Mouse (Mus musculus): Measurements from ENCODE around the gene Zeb2. TPM values are rescaled to one million over a fixed set of nuclear protein-coding genes. Genes with fewer than 3 reads are reported as not detected.
A peak's percentile ranks its signal among the peaks of the same experiment; 100 is the strongest.
"Not testable (repeated sequence)": the region's sequence is repeated elsewhere in the genome, so short reads cannot be mapped to it uniquely, and the experiment has no call there.

Zeb2 gene
- total RNA-seq, 2 experiments from 2014 or later: 451 to 546 TPM

DNA sequence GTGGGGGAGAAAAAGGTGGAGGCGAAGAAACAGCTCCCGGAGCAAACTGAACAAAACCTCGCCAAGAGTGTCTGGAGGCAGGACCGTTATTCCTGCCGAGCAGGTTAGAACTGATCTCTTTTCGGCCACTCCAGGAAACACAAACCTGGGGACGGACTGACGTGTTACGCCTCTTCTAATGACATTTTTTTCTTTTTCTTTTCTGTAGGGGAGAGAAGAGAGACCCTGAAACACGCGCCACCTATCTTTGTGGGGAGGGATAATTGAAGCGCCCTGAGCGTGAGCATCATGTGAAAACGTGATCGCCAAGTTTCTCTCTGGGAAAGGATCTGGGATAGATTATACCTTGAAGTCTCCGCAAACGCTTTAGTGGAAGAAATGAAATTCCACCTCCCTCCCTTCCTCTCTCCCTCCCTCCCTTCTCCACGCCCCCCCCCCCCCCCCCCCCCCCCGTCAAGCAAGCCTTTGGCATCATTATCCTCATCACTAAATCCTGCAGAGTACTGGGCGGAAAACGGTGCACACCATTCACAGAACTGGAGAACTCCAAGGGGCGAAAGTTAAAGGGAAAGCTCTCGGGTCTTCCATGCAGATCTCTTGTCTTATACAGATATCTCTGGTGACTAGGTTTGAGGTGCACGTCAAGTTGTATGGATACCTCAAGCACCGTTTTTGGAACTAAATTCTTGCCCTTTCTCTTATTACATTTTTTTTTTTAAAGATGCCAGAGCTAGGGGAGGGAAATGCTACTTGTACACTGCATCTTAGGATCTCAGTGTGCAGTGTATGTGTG lies 4.1 kb downstream of the Zeb2 start:
- intact Hi-C loops (cut with DNase I): loop anchor here (10.0 kb wide), 1 partner anchor 292 kb away; no protein-coding TSS in a partner anchor
- peak; percentile 58 for DNase-seq

DNA sequence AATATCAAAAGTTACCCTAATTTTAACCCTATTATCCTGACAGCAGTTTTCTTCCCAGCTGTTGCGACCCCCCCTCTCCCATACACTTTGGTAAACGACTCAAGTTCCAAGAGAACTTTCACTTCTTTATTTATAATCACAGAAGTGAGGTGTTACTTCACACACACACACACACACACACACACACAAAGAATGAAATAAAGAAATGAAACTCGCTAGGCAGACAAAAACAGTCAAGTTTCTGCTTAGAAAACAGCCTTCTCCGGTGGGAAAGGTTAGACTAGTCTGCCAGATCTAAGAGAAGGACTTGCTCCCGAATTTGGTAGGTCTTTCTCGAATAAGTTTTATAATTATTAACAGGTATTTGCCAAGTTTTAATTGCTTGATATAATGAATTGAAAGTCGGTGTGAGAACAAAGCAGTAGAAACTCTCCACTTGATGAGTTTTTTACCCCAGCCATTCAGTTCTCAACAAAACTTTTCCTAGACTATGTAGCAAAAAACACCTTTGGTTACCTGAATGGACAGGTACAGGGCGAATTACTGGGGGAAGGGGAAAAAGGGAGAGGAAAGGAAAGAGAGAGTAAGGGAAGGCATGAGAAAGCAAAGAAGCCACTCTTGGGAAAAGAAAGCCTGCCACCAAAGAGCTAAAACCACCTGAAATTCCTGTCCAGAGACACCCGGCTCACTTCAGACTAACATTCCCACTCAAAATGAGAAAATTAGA lies 5.0 kb downstream of the Zeb2 start:
- intact Hi-C loops (cut with DNase I): loop anchor here (10.0 kb wide), 1 partner anchor 293 kb away; no protein-coding TSS in a partner anchor
- no peak for DNase-seq

DNA sequence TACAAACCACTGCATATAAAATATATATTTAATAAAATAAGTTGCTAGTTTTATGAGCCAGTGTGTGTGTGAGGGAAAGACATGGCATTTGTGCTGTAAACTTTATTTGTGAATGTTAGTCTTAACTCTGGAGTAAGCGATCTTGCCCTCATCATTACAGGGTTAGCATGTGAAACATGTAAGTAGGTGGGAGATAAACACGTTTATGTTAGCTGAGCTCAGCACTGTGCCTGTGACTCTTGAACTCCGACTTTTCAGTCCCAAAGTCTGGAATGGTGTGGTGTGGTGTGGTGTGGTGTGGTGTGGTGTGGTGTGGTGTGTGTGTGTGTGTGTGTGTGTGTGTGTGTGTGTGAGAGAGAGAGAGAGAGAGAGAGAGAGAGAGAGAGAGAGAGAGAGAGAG lies 5.6 kb downstream of the Zeb2 start:
- intact Hi-C loops (cut with DNase I): loop anchor here (10.0 kb wide), 1 partner anchor 293 kb away; no protein-coding TSS in a partner anchor
- DNase-seq: not testable (repeated sequence)

DNA sequence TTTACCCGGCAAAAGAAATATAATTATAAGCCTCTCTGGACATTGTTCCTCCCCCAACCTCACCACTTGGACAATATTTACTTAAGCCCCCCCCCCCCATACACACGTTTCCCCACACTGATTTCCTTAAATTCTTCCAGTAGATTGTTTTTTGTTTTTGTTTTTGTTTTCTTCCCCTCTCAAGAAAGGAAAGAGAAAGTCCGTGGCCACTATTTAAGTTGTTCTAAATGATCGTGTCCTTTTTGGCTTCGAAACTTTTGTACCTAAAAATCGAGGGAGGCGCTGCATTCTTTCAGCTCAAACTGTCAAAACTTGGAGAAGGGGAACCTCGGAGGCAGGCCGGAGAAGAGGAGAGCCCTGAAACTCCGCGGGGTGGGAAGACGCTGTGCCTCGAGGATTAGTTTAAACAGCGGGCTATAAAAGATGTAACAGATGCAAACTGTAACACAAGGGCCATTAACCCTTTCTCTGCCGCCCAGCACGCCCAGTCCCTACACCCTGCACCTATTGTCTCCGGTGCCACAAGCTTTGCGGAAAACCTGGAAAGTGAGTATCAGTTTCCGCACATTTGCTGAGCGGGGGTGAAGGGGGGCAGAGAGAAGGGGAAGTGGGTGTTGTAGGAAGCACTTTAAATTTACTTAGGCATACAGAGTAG lies 6.3 kb downstream of the Zeb2 start:
- intact Hi-C loops (cut with DNase I): loop anchor here (10.0 kb wide), 1 partner anchor 294 kb away; no protein-coding TSS in a partner anchor
- peak; percentile 66 for DNase-seq

DNA sequence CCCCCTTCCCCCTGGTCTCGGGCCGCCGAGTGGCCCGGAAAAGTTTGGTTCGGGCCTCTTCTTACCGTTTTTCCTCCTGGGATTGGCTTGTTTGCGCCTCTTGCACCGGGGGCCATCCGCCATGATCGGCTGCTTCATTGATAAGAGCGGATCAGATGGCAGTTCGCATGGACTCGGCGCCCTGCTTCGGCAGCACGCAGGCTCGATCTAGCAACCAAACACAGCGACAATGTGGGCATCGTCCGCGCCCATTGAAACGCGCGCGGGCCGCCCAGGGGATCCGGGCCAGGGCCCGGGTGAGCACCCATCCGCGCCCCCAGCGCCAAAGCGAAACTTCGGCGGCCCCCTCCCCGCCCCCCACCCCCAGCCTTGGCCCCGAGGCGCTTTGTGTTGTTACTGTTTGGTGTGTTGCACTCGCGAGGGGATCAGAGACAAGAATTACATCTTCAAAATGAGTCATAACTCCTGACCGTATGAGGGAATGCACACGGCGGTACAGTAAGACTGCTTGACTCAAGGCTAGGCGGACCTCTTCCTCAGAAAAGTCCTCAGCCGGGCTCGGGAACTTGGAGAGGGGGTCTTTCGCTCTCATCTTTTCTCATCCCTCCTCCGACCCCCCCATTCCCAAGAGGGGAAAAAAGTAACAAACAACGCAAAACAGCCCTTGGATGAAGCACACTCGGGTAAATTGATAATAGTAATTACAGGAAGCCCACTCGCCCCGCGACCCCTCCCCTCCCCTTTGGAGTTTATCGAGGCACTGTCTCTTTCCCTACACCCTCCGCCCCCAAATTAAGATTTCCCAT lies 7.0 kb downstream of the Zeb2 start:
- peak; percentile 59 for DNase-seq
- intact Hi-C loops (cut with DNase I): loop anchor here (5.0 to 10.0 kb wide), 5 partner anchors 183 to 1125 kb away; partner anchors contain the start of gene Gtdc1

DNA sequence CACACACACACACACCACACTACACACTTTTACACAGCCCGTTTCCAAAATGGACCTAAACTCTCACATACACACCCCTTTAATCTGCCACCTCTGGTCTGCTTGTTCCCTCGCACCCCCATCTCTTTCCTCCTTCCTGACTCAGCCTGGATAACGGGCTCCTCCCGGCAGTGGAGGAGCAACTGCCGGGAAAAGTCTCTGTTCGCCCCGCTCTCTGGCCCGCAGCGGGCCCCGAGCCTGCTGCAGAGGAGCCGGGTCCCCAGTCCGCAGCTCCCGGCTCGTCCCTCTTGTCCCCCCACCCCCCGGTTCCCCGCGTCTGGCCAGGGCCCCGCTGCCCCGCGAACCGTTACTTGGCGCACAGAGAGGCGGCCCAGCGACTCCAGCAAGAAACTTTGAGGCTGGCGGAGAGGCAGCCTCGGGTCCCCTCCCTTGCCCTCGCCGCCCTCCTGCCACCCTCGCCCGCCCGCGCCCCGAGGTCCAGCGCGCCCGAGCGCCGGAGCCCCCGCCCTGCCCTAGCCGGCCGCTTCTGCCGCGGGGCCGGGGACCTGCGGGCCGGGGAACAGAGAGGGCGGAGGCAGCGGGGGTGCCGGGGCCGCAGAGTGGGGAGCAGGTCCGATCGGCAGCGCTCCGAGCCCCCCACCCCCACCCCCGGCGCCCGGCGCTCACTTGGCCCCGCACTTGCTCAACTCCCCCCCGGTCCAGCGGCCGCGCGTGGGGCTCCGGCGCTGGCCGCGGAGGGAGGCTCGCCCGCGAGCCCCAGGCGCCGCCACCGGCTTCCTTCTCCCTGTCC lies 7.8 kb downstream of the Zeb2 start:
- peak; percentile 43 for DNase-seq
- intact Hi-C loops (cut with DNase I): loop anchor here (5.0 to 10.0 kb wide), 4 partner anchors 182 to 1125 kb away; partner anchors contain the start of gene Gtdc1

DNA sequence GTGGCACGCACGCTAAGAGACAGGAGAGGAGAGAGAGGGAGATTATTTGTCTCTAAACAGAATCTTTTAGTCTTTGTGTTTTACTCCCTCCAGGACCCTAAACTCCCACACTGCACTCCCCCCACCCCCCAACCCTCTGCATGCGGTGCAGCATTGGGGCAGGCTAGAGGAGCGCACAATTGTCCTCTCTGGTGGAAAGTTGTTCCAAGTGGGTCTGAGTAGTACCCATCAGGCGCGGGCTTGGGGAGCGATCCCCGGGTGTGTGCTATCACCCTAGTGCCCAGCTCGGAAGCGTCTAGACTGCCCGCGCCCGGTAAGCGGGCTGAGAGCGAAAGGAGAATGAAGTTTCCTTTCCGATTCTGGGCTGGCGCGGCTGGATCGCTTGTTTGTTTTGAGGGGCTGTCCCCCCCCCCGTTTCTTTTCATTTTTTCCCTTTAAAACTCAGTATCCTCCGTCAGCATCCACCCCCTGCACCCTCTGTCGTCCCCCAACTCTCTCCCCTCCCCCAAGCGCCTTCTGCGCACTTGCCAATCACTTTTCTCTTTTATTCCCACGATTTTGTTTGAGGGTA lies 8.6 kb downstream of the Zeb2 start:
- intact Hi-C loops (cut with DNase I): loop anchor here (5.0 to 10.0 kb wide), 4 partner anchors 181 to 1124 kb away; partner anchors contain the start of gene Gtdc1
- peak; percentile 63 for DNase-seq

DNA sequence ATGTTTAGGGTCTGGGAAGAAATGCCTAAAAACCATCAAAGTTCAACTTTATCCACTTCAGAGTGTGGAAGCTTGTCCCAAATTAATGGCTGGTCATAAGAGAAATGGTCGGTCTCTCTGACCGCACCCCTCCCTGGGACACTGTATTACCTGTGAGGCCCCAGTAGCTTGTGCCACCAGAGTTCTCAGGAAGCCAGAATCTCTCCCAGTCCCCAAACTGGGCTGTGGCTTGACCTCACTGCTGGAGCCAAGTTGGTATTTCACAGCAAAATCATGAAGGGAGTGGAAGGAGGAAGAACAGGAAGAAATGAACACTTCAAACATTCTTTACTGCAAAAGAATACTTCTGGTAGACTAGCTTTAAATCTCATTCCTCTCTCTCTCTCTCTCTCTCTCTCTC lies 9.6 kb downstream of the Zeb2 start:
- no peak for DNase-seq
- intact Hi-C loops (cut with DNase I): loop anchor here (5.0 to 10.0 kb wide), 4 partner anchors 180 to 1123 kb away; partner anchors contain the start of gene Gtdc1

DNA sequence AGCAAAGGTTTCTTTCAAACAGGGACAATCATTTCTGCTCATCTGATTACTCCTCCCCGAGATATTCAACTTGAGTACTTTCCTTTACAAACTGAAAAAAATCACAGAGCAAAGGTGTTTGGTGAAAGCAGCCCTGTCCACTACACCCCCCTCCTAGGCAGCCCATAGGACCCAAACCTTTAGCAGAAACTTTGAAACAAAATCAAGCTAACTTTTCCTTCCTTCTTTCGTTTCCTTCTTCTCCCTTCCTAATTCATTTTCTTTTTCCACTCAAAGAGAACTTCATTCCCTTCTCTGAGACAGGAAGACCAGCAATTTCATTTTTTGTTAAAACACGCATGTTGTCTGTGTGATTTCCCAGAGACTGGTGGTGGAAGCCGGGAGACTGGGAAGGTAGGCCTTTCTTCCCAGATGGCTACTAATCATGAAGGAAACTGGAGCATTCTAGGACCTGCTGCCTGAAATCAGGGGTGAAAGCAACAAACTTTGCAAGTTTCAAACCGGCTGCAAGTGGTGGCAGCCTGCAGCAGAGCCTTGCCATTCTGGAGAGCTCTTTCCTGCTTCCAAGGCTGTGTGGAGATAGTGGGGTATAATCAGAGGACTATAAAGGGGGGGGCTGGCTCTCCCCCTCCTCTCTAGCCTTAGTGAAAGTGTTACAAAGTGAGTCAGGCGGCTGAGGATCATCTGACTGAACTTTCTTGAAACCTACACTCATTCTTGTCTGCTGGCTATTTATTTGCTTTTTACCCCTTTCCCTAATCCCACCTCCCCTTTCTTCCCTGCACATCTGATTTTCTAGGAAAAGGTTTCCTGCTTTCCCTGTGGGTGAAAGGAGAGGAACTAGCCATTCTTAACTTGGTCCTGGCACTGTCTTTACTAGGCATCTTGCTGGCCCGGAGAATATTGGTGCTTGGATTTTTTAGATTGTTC lies 11.0 kb downstream of the Zeb2 start:
- no peak for DNase-seq
- intact Hi-C loops (cut with DNase I): loop anchor here (5.0 to 10.0 kb wide), 4 partner anchors 179 to 1121 kb away; partner anchors contain the start of gene Gtdc1

DNA sequence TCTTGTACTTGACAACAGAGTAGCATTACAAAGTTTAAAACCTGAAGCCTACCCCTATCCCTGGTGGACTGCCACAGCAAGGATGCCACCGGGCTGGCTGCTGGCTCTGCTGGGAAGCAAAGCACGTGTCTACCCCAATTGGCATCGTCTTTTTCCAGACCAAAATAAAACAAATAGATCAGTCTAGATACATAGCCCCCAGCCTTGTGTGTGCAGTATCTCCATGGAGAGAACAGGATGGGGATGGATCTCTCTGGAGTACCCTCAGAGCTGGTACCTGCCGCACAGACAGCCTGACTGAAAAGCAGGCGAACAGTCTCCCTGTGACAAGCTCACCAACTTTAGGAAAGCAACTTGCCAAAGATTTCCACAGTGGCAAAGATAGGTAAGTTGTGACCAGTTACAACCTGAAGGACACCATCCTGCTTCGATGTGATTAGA lies 11.9 kb downstream of the Zeb2 start:
- intact Hi-C loops (cut with DNase I): loop anchor here (5.0 to 10.0 kb wide), 4 partner anchors 178 to 1120 kb away; partner anchors contain the start of gene Gtdc1
- no peak for DNase-seq

DNA sequence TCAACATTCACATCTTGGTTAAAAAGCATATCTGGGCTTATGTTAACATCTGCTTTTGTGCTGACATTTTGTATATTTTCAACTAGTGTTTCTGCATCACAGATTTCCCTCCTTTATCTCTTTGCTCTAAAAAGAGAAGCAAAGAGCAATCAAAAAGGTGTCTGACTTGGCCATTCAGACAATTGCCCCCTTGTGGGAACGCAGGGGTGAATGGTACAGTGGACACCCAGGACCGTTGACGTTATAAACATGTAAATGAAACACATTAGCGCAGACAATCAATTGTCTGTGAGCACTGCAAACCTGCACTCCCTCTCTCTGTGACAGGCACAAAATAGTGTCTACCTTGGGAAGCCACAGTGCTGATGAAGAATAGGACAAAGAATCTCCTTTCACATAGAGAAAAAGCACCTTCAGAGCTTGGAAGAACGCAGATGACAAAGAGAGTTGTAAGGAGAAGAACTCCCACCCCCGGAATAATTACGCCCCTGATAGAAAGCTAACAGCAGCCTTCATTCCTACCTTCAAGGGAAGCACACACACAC lies 12.6 kb downstream of the Zeb2 start:
- DNase-seq: no peak
- intact Hi-C loops (cut with DNase I): loop anchor here (5.0 to 10.0 kb wide), 4 partner anchors 177 to 1120 kb away; partner anchors contain the start of gene Gtdc1

DNA sequence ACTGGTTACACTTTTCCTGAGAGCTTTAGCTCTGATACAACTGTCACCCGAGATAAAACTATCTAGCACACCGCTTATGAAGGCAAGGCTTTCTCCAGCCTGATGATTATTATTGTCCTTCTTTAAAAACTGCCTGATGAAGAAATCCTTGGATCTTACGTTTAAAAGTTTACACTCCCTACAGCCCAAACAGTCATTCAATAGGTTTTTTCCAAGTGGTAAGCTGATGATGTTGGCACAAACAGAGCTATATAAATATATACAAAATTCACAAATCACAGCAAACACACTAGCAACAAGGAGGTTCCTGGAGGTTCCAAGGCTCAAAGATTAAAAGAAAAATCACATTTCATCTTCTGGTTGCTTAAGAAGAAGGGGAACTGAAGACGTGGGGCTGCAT lies 13.1 kb downstream of the Zeb2 start:
- DNase-seq: no peak

DNA sequence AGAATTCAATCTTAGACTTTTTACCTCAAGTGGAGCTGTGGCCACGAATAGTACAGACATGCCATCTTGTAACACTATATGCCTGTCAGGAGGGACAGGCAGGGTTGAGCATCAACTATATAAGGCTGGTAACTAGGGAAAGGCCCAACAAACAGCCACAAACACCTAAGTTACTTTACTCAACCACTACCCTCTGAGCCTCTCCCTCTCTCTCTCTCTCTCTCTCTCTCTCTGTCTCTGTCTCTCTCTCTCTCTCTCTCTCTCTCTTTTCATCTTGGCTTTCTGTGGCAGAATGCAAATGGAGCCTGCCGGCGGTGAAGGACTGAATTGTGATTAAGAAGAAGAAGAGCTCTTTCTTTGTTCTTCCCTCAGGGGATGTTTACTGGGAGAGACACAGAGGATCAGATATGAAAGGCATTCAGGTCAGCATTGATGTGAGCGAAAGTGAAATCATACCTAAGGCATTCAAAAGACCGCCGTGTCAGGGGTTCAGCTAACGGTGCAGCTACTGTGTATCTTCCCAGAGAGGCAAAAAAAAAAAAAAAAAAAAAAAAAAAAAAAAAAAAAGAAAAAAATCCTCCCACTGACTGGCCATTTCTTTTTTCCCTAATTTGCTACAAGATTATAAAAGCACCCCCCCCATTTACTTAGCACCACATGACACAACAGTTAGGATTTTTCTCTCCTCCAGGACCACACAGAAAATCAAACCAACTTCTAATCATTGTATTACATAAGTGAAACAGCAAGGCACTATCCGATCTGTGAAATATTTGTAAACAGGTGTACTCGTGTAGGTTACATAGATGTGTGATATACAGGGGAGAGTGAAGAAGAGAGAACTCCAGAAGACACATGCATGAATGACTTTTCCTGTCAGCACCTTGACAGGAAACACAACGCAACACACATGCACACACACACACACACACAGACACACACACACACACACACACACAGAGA lies 13.9 kb downstream of the Zeb2 start:
- intact Hi-C loops (cut with DNase I): loop anchor here (10.0 kb wide), 3 partner anchors 529 to 1119 kb away; no protein-coding TSS in a partner anchor
- no peak for DNase-seq

More for the DNA sequence above, 13.1 kb downstream of the Zeb2 start:
- intact Hi-C loops (cut with DNase I): loop anchor here (10.0 kb wide), 3 partner anchors 529 to 1119 kb away; no protein-coding TSS in a partner anchor

DNA sequence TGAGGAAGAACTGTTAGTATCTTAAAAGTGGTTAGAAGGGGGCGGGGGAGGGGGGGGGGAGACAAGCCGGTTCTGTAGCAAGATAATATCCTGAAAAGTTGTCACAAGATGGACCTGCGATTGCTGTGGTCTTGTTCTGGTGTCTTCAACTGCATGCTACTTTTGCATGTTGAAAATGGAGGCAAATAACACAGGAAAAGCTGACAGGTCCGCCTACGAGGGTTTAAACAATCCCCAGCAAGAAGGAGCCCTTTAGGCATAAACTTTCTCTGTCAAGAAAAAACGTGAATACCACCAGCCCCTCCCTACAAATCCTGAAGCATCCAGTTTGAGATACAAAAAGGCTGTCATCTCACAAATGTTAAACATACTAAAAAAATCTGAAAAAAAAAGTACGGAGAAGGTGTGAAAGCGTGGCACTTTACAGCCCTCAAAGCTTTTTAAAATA lies 15.0 kb downstream of the Zeb2 start:
- intact Hi-C loops (cut with DNase I): loop anchor here (10.0 kb wide), 3 partner anchors 527 to 1117 kb away; no protein-coding TSS in a partner anchor
- DNase-seq: no peak

DNA sequence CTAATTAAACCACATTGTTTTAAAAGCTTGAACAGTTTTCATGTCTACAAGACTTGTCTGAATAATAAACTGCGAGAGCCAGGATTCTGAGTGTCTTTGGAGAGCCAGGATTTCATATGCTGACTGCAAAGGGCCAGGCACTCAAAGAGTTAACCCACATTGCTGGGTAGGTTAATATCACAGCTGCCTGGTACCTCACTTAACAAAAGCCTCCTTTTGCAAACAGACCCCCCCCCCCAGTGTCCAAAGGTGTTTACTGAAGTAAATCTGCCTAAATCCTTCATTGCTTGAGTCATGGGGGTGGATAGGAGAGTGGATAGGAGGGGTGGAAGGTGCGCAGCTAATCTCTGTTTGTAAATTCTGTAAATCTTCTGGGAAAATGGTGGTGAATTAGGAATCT lies 15.6 kb downstream of the Zeb2 start:
- intact Hi-C loops (cut with DNase I): loop anchor here (10.0 kb wide), 3 partner anchors 527 to 1117 kb away; no protein-coding TSS in a partner anchor
- DNase-seq: no peak
